Mouse (Mus musculus) stomach, embryonic 16.5 days (tissue): Measurements from ENCODE around the gene Nebl. TPM values are rescaled to one million over a fixed set of nuclear protein-coding genes. Genes with fewer than 3 reads are reported as not detected.

Experiments used
- ATAC-seq: fragments of 200-750 bp; cut with Nextera tagmentation; 2 replicates; pipeline ENCODE4 v1.8.0; 2017; ENCODE audit warnings: moderate number of reproducible peaks, moderate TSS enrichment; ENCODE audit not compliant: insufficient read depth, low FRiP score
- H3K27ac ChIP-seq: fragments of 300-500 bp; sonication (generic); 2 replicates; pipeline ENCODE4 v1.5.1; 2014; ENCODE audit warnings: low read length
- H3K27me3 ChIP-seq: fragments of 300-500 bp; sonication (generic); 2 replicates; pipeline ENCODE4 v1.6.1; 2014; ENCODE audit warnings: low read length, control low read depth, mixed read lengths; ENCODE audit not compliant: control insufficient read depth, insufficient read depth
- H3K36me3 ChIP-seq: fragments of 300-500 bp; sonication (generic); 2 replicates; pipeline ENCODE4 v1.6.1; 2014; ENCODE audit warnings: low read length; ENCODE audit not compliant: control insufficient read depth, insufficient read depth
- H3K4me1 ChIP-seq: fragments of 300-500 bp; sonication (generic); 2 replicates; pipeline ENCODE4 v1.6.1; 2014; ENCODE audit warnings: low read length, control low read depth, mixed read lengths; ENCODE audit not compliant: control insufficient read depth, insufficient read depth
- H3K4me2 ChIP-seq: fragments of 300-500 bp; sonication (generic); 2 replicates; pipeline ENCODE4 v1.6.1; 2014; ENCODE audit warnings: low read depth, low read length, mixed read lengths
- H3K4me3 ChIP-seq: fragments of 300-500 bp; sonication (generic); replicated peaks from 2 replicates; pipeline ENCODE4 v1.5.1; 2014; ENCODE audit warnings: mild to moderate bottlenecking, low read length
- H3K9ac ChIP-seq: fragments of 300-500 bp; sonication (generic); 2 replicates; pipeline ENCODE4 v1.6.1; 2014; ENCODE audit warnings: low read length
- H3K9me3 ChIP-seq: fragments of 300-500 bp; sonication (generic); replicated peaks from 2 replicates; pipeline ENCODE4 v1.6.1; 2016; ENCODE audit warnings: low read length, control low read depth; ENCODE audit not compliant: control insufficient read depth
- WGBS: fragments of 180-500 bp; shearing (Covaris S2); extraction: QIAGEN DNeasy Blood & Tissue Kit; methylation state at CpG from one replicate; pipeline ENCODE4 v1.1.7; 2014; 5-methylcytosine and 5-hydroxymethylcytosine counted together
- polyA plus RNA-seq: library from polyadenylated mRNA; unstranded; fragments of >200 nt; fragmentation: Nextera tagmentation; extraction: Ambion mirVana; gene quantifications from 2 replicates; pipeline ENCODE4 v1.2.1, GENCODE M21; 2015

Nebl gene
- polyA plus RNA-seq, 1 experiment from 2014 or later: 9.1 TPM

DNA sequence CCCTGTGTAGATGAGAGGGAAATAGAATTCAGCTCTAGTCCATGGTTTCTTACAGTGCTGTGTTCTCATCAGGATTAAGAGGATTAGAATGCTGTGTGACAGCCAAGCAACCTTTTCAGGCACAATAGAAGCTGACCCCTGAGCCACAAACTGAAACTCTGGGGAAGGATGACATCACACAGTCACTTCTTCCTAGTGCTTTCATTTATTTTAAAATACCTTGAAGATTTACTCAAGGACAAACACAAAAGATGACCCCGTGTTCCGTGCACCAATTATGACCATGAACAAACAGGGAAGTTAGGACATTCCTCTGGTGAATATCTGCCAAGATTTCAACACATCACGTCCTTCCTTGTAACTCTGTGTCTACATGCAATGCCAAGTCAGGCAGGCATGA lies 121.0 kb downstream of the Nebl start:
- H3K9me3 ChIP-seq: no peaks in the 10 kb centered on the region
- H3K4me1 ChIP-seq: no peaks in the 10 kb centered on the region
- no peak overlapping the region for H3K9ac ChIP-seq
- H3K4me3 ChIP-seq: no peak overlapping the region
- H3K4me2 ChIP-seq: no peak overlapping the region
- no peak overlapping the region for H3K27ac ChIP-seq
- no peak for ATAC-seq
- H3K36me3 ChIP-seq: no peaks in the 10 kb centered on the region
- H3K27me3 ChIP-seq: no peaks in the 10 kb centered on the region
- WGBS: 47% methylated on average over 3 of the region's 3 CpGs

DNA sequence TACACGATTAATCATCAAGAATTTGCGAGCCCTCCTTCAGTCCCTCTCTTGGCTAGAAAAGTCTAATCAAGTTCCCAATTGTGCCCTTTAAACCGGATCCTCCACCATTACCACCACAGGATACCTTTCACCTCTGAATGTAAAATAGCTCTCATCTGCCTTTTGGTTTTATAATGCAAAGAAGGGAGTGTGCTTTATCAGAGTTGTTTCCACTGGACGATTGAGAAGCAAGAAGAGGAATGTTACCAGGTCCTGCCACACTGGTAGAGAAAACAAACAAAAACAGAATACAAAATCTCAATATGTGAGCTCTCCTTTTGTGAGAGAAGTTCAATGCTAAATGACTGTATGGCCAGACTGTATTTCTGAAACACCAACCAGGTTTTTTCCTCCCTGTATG lies 127.7 kb downstream of the Nebl start:
- no peaks in the 10 kb centered on the region for H3K36me3 ChIP-seq
- no peak overlapping the region for H3K4me3 ChIP-seq
- H3K27me3 ChIP-seq: no peaks in the 10 kb centered on the region
- H3K9me3 ChIP-seq: 0 out of 2 replicates have a peak, but pooled peaks cover 4% of the 10 kb centered on the region
- H3K9ac ChIP-seq: no peak overlapping the region
- no peak overlapping the region for H3K4me2 ChIP-seq
- 56% methylated on average over 4 of the region's 4 CpGs for WGBS
- no peak overlapping the region for H3K27ac ChIP-seq
- no peaks in the 10 kb centered on the region for H3K4me1 ChIP-seq
- no peak for ATAC-seq

DNA sequence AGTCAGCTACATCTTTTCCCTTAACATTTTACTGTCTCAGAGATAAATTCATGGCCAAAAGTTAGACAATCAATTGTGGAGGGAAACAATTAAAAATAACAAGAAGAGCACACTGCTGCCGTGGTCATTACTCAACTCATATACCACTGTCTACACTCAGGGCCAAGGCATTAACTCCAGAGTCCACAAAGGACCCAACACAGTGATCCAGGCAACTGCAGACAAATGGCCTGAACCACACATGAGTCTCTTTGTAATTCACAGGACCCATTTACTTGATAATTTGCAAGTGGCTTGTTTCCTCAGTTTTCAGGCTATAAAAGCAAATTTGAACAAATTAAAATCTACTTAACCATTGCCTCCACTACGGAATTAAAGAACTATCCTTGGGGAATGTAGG lies 130.6 kb downstream of the Nebl start:
- H3K36me3 ChIP-seq: no peaks in the 10 kb centered on the region
- ATAC-seq: no peak
- 0 out of 2 replicates have a peak, but pooled peaks cover 4% of the 10 kb centered on the region for H3K9me3 ChIP-seq
- H3K4me3 ChIP-seq: no peak overlapping the region
- no peak overlapping the region for H3K27ac ChIP-seq
- 72% methylated on average over 2 of the region's 2 CpGs for WGBS
- H3K4me1 ChIP-seq: no peaks in the 10 kb centered on the region
- H3K4me2 ChIP-seq: no peak overlapping the region
- H3K27me3 ChIP-seq: no peaks in the 10 kb centered on the region
- no peak overlapping the region for H3K9ac ChIP-seq

- no peak overlapping the region for H3K4me2 ChIP-seq
- H3K4me1 ChIP-seq: no peaks in the 10 kb centered on the region
- no peak for ATAC-seq
- WGBS: 55% methylated on average over 4 of the region's 4 CpGs
- no peaks in the 10 kb centered on the region for H3K36me3 ChIP-seq
- 0 out of 2 replicates have a peak, but pooled peaks cover 4% of the 10 kb centered on the region for H3K9me3 ChIP-seq
- no peaks in the 10 kb centered on the region for H3K27me3 ChIP-seq
- no peak overlapping the region for H3K9ac ChIP-seq
- no peak overlapping the region for H3K27ac ChIP-seq
- no peak overlapping the region for H3K4me3 ChIP-seq
Measured at GRCm38 (mm10) chr2:17599860-17600259, 131.4 kb downstream of the Nebl start.

GRCm38 (mm10) chr2:17597932-17598331 lies 133.3 kb downstream of the Nebl start:
- no peaks in the 10 kb centered on the region for H3K36me3 ChIP-seq
- no peak overlapping the region for H3K4me3 ChIP-seq
- no peak overlapping the region for H3K27ac ChIP-seq
- no peak overlapping the region for H3K4me2 ChIP-seq
- no peaks in the 10 kb centered on the region for H3K9me3 ChIP-seq
- 31% methylated on average over 2 of the region's 2 CpGs for WGBS
- no peak for ATAC-seq
- H3K4me1 ChIP-seq: no peaks in the 10 kb centered on the region
- H3K9ac ChIP-seq: no peak overlapping the region
- H3K27me3 ChIP-seq: no peaks in the 10 kb centered on the region

DNA sequence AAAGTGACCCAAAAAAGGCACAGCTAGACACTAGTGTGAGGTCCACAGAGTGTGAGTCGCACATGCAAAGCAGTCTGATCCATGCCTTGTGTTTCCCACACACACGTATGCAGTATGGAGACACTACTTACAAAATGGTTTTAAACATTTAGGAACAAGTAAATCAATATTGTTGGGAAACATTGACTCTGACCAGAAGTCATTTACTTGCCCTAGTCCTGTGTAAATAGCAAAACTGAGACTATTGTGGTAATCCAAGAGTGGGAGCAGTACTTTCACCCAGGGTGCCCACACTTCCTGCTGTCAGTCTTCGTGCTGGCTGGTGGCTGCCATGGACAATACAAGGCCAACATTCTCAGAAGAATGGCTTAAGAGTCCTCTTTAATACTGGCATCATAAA lies 141.6 kb downstream of the Nebl start:
- no peak overlapping the region for H3K4me3 ChIP-seq
- WGBS: 81% methylated on average over 3 of the region's 3 CpGs
- H3K9ac ChIP-seq: no peak overlapping the region
- no peaks in the 10 kb centered on the region for H3K36me3 ChIP-seq
- no peak overlapping the region for H3K4me2 ChIP-seq
- H3K27me3 ChIP-seq: no peaks in the 10 kb centered on the region
- no peak overlapping the region for H3K27ac ChIP-seq
- H3K4me1 ChIP-seq: no peaks in the 10 kb centered on the region
- no peak for ATAC-seq
- H3K9me3 ChIP-seq: no peaks in the 10 kb centered on the region

- no peak overlapping the region for H3K4me2 ChIP-seq
- H3K27me3 ChIP-seq: no peaks in the 10 kb centered on the region
- no peak overlapping the region for H3K9ac ChIP-seq
- H3K4me1 ChIP-seq: no peaks in the 10 kb centered on the region
- 74% methylated on average over 6 of the region's 6 CpGs for WGBS
- H3K36me3 ChIP-seq: no peaks in the 10 kb centered on the region
- no peak for ATAC-seq
- H3K4me3 ChIP-seq: no peak overlapping the region
- H3K9me3 ChIP-seq: no peaks in the 10 kb centered on the region
- H3K27ac ChIP-seq: no peak overlapping the region
Measured at GRCm38 (mm10) chr2:17585329-17585992, 145.8 kb downstream of the Nebl start.

GRCm38 (mm10) chr2:17575648-17576047 lies 155.6 kb downstream of the Nebl start:
- no peak overlapping the region for H3K4me3 ChIP-seq
- no peak for ATAC-seq
- WGBS: 62% methylated on average over 3 of the region's 3 CpGs

GRCm38 (mm10) chr2:17571716-17572115 lies 159.5 kb downstream of the Nebl start:
- ATAC-seq: no peak
- H3K9me3 ChIP-seq: no peaks in the 10 kb centered on the region
- 46% methylated on average over 2 of the region's 2 CpGs for WGBS
- no peaks in the 10 kb centered on the region for H3K36me3 ChIP-seq
- H3K9ac ChIP-seq: no peak overlapping the region
- H3K27ac ChIP-seq: no peak overlapping the region
- no peaks in the 10 kb centered on the region for H3K4me1 ChIP-seq
- no peak overlapping the region for H3K4me3 ChIP-seq
- no peak overlapping the region for H3K4me2 ChIP-seq
- H3K27me3 ChIP-seq: no peaks in the 10 kb centered on the region

More at GRCm38 (mm10) chr2:17575648-17576047, 155.6 kb downstream of the Nebl start:
- Histone ChIP-seq H3K4me1 (no peaks in the 10 kb centered on the region), H3K9me3 (no peaks in the 10 kb centered on the region), H3K27me3 (no peaks in the 10 kb centered on the region), H3K27ac (no peak overlapping the region), H3K9ac (no peak overlapping the region), H3K36me3 (no peaks in the 10 kb centered on the region), H3K4me2 (no peak overlapping the region)
